Comparison of ENCODE assay signal across 8 mouse cellular contexts in the genomic region with DNA sequence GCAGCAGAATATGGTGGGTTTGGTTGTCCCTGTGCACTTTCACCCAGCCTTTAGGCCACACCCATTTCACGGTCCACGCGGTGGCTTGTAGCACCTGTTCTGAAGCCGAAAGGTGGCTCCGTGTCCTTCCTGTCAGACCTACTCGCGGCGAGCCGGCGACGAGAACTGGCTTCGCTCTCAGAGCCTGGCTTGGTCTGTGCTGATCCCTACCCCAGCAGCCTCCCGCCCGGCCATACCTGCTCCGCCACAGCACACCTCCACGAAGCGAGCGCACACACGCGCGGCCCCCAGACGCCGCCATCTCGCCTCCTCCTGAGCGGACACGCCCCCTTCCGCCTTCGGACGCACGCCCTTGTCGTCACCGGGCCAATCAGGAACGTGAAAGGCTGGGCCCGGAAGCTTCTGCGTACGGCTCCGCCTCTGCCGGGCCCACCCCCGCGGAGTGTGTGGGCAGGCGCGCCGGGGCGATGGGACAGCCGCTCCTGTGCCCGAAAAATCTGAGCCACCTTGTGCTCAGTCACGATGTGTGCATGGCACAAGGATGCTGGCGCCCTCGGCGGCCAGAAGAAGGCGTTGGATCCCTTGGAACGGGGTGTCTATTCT. TPM values are rescaled to one million over a fixed set of nuclear protein-coding genes. Genes with fewer than 3 reads are reported as not detected.
DNase-seq lines count a peak whose midpoint lies in the region; ATAC-seq and TF ChIP-seq lines count a peak whose summit lies in the region.

TSS of gene Pisd (minus strand) at position 334 of the 603 bp plus-strand sequence.

- WGBS in heart, embryonic 11.5 days (ENCODE audit: insufficient replicate concordance), result 0% methylated on average over 52 of the region's 52 CpGs
- 0% methylated on average over 52 of the region's 52 CpGs for WGBS in kidney, embryonic 16.5 days
- WGBS in liver, adult 2 months, result 1% methylated on average over 51 of the region's 52 CpGs

- H3K79me3 ChIP-seq in C2C12 (ENCODE audit: low read depth), result no peaks in the 10 kb centered on the region

- H3K9ac ChIP-seq in heart, embryonic 11.5 days (ENCODE audit: low read depth, low read length), result peak within 1 kb of the TSS; percentile 79
- H3K9ac ChIP-seq in kidney, embryonic 16.5 days (replicated peaks; ENCODE audit: low read length), result peak within 1 kb of the TSS; percentile 76
- H3K9ac ChIP-seq in liver, adult 2 months (ENCODE audit: low read depth, low read length), result peak within 1 kb of the TSS; percentile 72

- H3K36me3 ChIP-seq in C2C12 (ENCODE audit: control insufficient read depth, insufficient read depth) (peaks cover 7% of the 10 kb centered on the region), myocyte (ENCODE audit: control insufficient read depth, insufficient read depth) (no peaks in the 10 kb centered on the region)
- peaks cover 20% of the 10 kb centered on the region for H3K36me3 ChIP-seq in erythroblast, embryonic 14.5 days (ENCODE audit: control insufficient read depth)
- peaks cover 3% of the 10 kb centered on the region; the same call in 1 of the 2 replicates for H3K36me3 ChIP-seq in heart, embryonic 11.5 days (ENCODE audit: control insufficient read depth, insufficient read depth, low read length)
- H3K36me3 ChIP-seq in kidney, embryonic 16.5 days (ENCODE audit: insufficient read depth, low read length), result peaks cover 6% of the 10 kb centered on the region; the same call in 1 of the 2 replicates
- 0 out of 2 replicates have a peak, but pooled peaks cover 2% of the 10 kb centered on the region for H3K36me3 ChIP-seq in liver, adult 2 months (ENCODE audit: control insufficient read depth, insufficient read depth, low read length)
- H3K36me3 ChIP-seq in splenic B cell, adult 2 months (ENCODE audit: control insufficient read depth, insufficient read depth, low read length, poor library complexity, severe bottlenecking), result no peaks in the 10 kb centered on the region; the same call in 1 of the 2 replicates

- ATAC-seq in heart, embryonic 11.5 days (replicated peaks; ENCODE audit: insufficient number of reproducible peaks, low FRiP score, low TSS enrichment), result peak; percentile 97
- ATAC-seq in kidney, embryonic 16.5 days (ENCODE audit: low FRiP score, low TSS enrichment), result peak; percentile 99

- peak within 1 kb of the TSS; percentile 56 for H3K4me3 ChIP-seq in C2C12 (ENCODE audit: insufficient read depth, poor library complexity, severe bottlenecking)
- peak within 1 kb of the TSS; percentile 93 for H3K4me3 ChIP-seq in erythroblast, embryonic 14.5 days (replicated peaks)
- peak within 1 kb of the TSS; percentile 91 for H3K4me3 ChIP-seq in heart, embryonic 11.5 days (ENCODE audit: low read depth, low read length)
- peak within 1 kb of the TSS; percentile 77 for H3K4me3 ChIP-seq in kidney, embryonic 16.5 days (ENCODE audit: low read length)
- H3K4me3 ChIP-seq in liver, adult 2 months (ENCODE audit: insufficient read depth, low read depth, low read length), result peak within 1 kb of the TSS; percentile 82
- peak within 1 kb of the TSS; percentile 58 for H3K4me3 ChIP-seq in myocyte

- H3ac ChIP-seq in C2C12 (ENCODE audit: control insufficient read depth, insufficient read length, low read depth), result peak within 1 kb of the TSS; percentile 72
- peak within 1 kb of the TSS; percentile 10 for H3ac ChIP-seq in myocyte (ENCODE audit: control insufficient read depth, insufficient read length)

- H3K27me3 ChIP-seq in C2C12 (ENCODE audit: control insufficient read depth, insufficient read depth, insufficient read length) (no peaks in the 10 kb centered on the region), myocyte (ENCODE audit: control insufficient read depth, insufficient read depth, insufficient read length) (no peaks in the 10 kb centered on the region)
- H3K27me3 ChIP-seq in erythroblast, embryonic 14.5 days (ENCODE audit: control insufficient read depth), result no peaks in the 10 kb centered on the region
- H3K27me3 ChIP-seq in heart, embryonic 11.5 days (ENCODE audit: control insufficient read depth, insufficient read depth, low read length), result no peaks in the 10 kb centered on the region
- H3K27me3 ChIP-seq in kidney, embryonic 16.5 days (ENCODE audit: insufficient read depth, low read length), result no peaks in the 10 kb centered on the region
- H3K27me3 ChIP-seq in liver, adult 2 months (ENCODE audit: control insufficient read depth, insufficient read depth, low read length), result no peaks in the 10 kb centered on the region
- H3K27me3 ChIP-seq in splenic B cell, adult 2 months (ENCODE audit: control insufficient read depth, insufficient read depth, low read length, poor library complexity, severe bottlenecking), result no peaks in the 10 kb centered on the region

- H3K27ac ChIP-seq in heart, embryonic 11.5 days (ENCODE audit: low read depth, low read length), result no peak within 1 kb of the TSS
- H3K27ac ChIP-seq in kidney, embryonic 16.5 days (ENCODE audit: low read length), result peak within 1 kb of the TSS; percentile 69; the same call in 1 of the 2 replicates
- H3K27ac ChIP-seq in liver, adult 2 months (replicated peaks; ENCODE audit: insufficient read depth, low read depth, low read length), result peak within 1 kb of the TSS; percentile 39

- H3K9me3 ChIP-seq in erythroblast, embryonic 14.5 days (ENCODE audit: control insufficient read depth, low read length), result no peaks in the 10 kb centered on the region
- H3K9me3 ChIP-seq in heart, embryonic 11.5 days (replicated peaks; ENCODE audit: control insufficient read depth, low read length), result no peaks in the 10 kb centered on the region
- no peaks in the 10 kb centered on the region for H3K9me3 ChIP-seq in kidney, embryonic 16.5 days (ENCODE audit: low read length)

- no peaks in the 10 kb centered on the region for H3K79me2 ChIP-seq in C2C12 (ENCODE audit: control insufficient read depth, insufficient read depth)
- peaks cover 6% of the 10 kb centered on the region; the same call in 1 of the 2 replicates for H3K79me2 ChIP-seq in liver, adult 2 months (ENCODE audit: control insufficient read depth, insufficient read depth, low read length)
- no peaks in the 10 kb centered on the region for H3K79me2 ChIP-seq in myocyte (ENCODE audit: control insufficient read depth, insufficient read depth)

- peak within 1 kb of the TSS; percentile 69 for H3K4me2 ChIP-seq in heart, embryonic 11.5 days
- peak within 1 kb of the TSS; percentile 69 for H3K4me2 ChIP-seq in kidney, embryonic 16.5 days (replicated peaks; ENCODE audit: low read depth, low read length)
- H3K4me2 ChIP-seq in myocyte (ENCODE audit: low read depth), result peak within 1 kb of the TSS; percentile 98

- peak; percentile 68 for TF ChIP-seq POLR2A in brain, embryonic 14.5 days (IDR thresholded peaks at IDR 0.05; ENCODE audit: borderline replicate concordance, extremely low read depth, insufficient read depth, insufficient read length, poor library complexity, severe bottlenecking)
- peak; percentile 72; the same call in 1 of the 2 replicates for TF ChIP-seq POLR2A in liver, adult 2 months (IDR thresholded peaks at IDR 0.05; ENCODE audit: extremely low read depth, insufficient read depth, low read length)
- TF ChIP-seq POLR2A in myocyte (IDR thresholded peaks at IDR 0.05; ENCODE audit: insufficient read length, low read depth), result peak; percentile 98

- H3K4me1 ChIP-seq in erythroblast, embryonic 14.5 days (ENCODE audit: control insufficient read depth), result peaks cover 22% of the 10 kb centered on the region
- H3K4me1 ChIP-seq in heart, embryonic 11.5 days (ENCODE audit: control insufficient read depth, insufficient read depth, low read length), result 0 out of 2 replicates have a peak, but pooled peaks cover 2% of the 10 kb centered on the region
- H3K4me1 ChIP-seq in kidney, embryonic 16.5 days (ENCODE audit: insufficient read depth, low read length), result peaks cover 8% of the 10 kb centered on the region; the same call in 1 of the 2 replicates
- peaks cover 5% of the 10 kb centered on the region; the same call in 1 of the 2 replicates for H3K4me1 ChIP-seq in liver, adult 2 months (ENCODE audit: control insufficient read depth, insufficient read depth, low read length)

- peak; percentile 19 for TF ChIP-seq CTCF in C2C12 (IDR thresholded peaks at IDR 0.05; ENCODE audit: control insufficient read depth, insufficient read depth, insufficient read length)
- 0 out of 2 replicates have a peak, but pooled peaks have one; percentile 27 for TF ChIP-seq CTCF in brain, embryonic 14.5 days (IDR thresholded peaks at IDR 0.05; ENCODE audit: borderline replicate concordance, extremely low read depth, insufficient read depth, insufficient read length)
- peak; percentile 44; the same call in 1 of the 2 replicates for TF ChIP-seq CTCF in liver, adult 2 months (IDR thresholded peaks at IDR 0.05; ENCODE audit: low read depth, low read length)

- DNase-seq in brain, embryonic 14.5 days (ENCODE audit: low read depth), result peak; percentile 98
- peak; percentile 82 for DNase-seq in liver, adult 2 months (ENCODE audit: extremely low read depth, low read depth, low spot score)
- peak; percentile 95 for DNase-seq in splenic B cell, adult 2 months (ENCODE audit: low read depth, low spot score)

TF ChIP-seq in C2C12, 6 proteins besides CTCF, POLR2A, EP300 and RAD21:
- TF ChIP-seq MAX (IDR thresholded peaks at IDR 0.05), result peak; percentile 17
- no peak for TF ChIP-seq USF1 (IDR thresholded peaks at IDR 0.05; ENCODE audit: low read depth)

TF ChIP-seq in myocyte, 11 proteins besides CTCF, POLR2A, EP300 and RAD21:
- TF ChIP-seq MAX (IDR thresholded peaks at IDR 0.05; ENCODE audit: low read depth) (no peak), POLR2AphosphoS2 (IDR thresholded peaks at IDR 0.05; ENCODE audit: insufficient read length, low read depth) (peak; percentile 96), MYOD1 (IDR thresholded peaks at IDR 0.05; ENCODE audit: control insufficient read depth in 1 of 3, insufficient read length in 2 of 3, low read depth in 2 of 3) (peak in 1 of 3 experiments; percentile 24), USF1 (IDR thresholded peaks at IDR 0.05; ENCODE audit: low read depth) (no peak), REST (IDR thresholded peaks at IDR 0.05; ENCODE audit: insufficient read depth, insufficient read length) (no peak), MYOG (IDR thresholded peaks at IDR 0.05; ENCODE audit: control insufficient read depth in 1 of 3, insufficient read depth in 1 of 3, insufficient read length in 2 of 3, low read depth in 2 of 3) (peak in 1 of 3 experiments; percentile 30), CEBPB (IDR thresholded peaks at IDR 0.05; ENCODE audit: insufficient read depth, poor library complexity, severe bottlenecking) (no peak)

RNA-seq across cellular contexts. Expression of gene Pisd, which starts in this region (rescaled TPM):
- polyA plus RNA-seq in C2C12 (2012; fragmentation: generic; extraction: Trizol) (39.9 TPM), myocyte (2012; fragmentation: generic; extraction: Trizol) (58.8 TPM)
- polyA plus RNA-seq in brain, embryonic 14.5 days (2012; rRNA removed), result 75.0 and 93.1 TPM in 2 replicates
- 0.07 and 0.11 TPM in 2 replicates for polyA plus RNA-seq in erythroblast, embryonic 14.5 days (2012)
- 45.5 and 53.1 TPM in 2 replicates for polyA plus RNA-seq in heart, embryonic 11.5 days (2014; fragmentation: Nextera tagmentation; extraction: Ambion mirVana)
- 89.7 and 95.9 TPM in 2 replicates for polyA plus RNA-seq in kidney, embryonic 16.5 days (2015; fragmentation: Nextera tagmentation; extraction: Ambion mirVana)
- total RNA-seq in liver, adult 2 months (2014; rRNA removed), result 25.2 and 30.8 TPM in 2 replicates
- 40.6 and 45.6 TPM in 2 replicates for polyA plus RNA-seq in liver, adult 2 months (2012; rRNA removed)

Comparison
In these comparisons a context has a peak if more than half of its experiments do, and no peak if none do; other contexts are left out.
1. RNA of gene Pisd (polyA plus RNA-seq): 89.7 to 95.9 TPM in kidney, embryonic 16.5 days, 75.0 to 93.1 TPM in brain, embryonic 14.5 days, 58.8 TPM in myocyte (single experiment), 40.6 to 45.6 TPM in liver, adult 2 months, 45.5 to 53.1 TPM in heart, embryonic 11.5 days and 39.9 TPM in C2C12 (single experiment); 0.07 to 0.11 TPM in erythroblast, embryonic 14.5 days; every median in the first group is over 10 times any median in the second.
2. Peak in every context shown above with its lines, with median percentiles within 50 percentile points of each other: H3K4me3 ChIP-seq, CTCF ChIP-seq, DNase-seq, POLR2A ChIP-seq, H3K4me2 ChIP-seq and H3K9ac ChIP-seq.